Mouse (Mus musculus): ENCODE results near the gene Pgap3. TPM values are rescaled to one million over a fixed set of nuclear protein-coding genes. Genes with fewer than 3 reads are reported as not detected.
A peak's percentile ranks its signal among the peaks of the same experiment; 100 is the strongest.

Gene Pgap3
- polyA plus RNA-seq, 1 experiment from 2014 or later: 9.8 TPM

DNA sequence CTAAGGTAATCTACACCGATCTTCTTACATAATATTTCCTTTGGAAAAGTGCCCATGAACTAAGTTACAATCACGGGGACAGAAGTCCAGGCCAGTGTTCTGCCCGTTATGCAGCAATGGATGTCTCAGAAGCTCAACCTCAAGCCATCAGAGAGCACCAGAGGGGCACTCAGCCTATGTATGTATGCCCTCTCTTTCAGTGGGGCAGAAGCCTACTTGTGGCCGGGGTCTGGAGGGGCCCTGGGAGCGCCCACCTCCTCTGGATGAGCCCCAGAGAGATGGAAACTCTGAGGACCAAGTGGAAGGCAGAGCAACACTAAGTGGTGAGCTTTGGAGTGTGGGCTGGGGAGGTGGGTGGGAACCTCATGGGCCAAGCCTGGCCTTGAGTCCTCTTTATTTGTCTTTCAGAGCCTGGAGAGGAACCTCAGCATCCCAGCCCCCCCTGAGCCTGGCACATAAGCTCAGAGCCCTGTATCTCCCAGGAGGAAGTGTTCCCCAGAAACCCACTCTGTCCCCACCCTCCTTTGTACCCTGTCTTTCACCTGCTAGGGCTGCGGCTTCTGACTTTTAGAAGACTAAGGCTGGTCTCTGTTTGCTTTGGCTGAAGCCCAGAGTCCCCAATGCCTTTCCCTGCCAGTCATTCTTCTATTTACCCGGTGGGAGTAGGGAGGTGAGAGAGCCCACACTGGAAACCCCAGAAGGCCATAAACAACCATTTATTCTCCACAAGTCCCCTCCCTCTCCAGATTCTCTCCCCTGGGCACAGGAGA is 43.5 kb downstream of the Pgap3 start:
- Histone ChIP-seq H3K27ac (no peak overlapping the region), H3K4me1 (replicated peaks) (peaks cover 65% of the 10 kb centered on the region), H3K4me3 (peak overlapping the region; percentile 86; the same call in 1 of the 2 replicates), H3K27me3 (ENCODE audit: insufficient read depth, poor library complexity, severe bottlenecking) (peaks cover 54% of the 10 kb centered on the region), H3K9me3 (no peaks in the 10 kb centered on the region), H3K36me3 (no peaks in the 10 kb centered on the region)
- no peak for DNase-seq (ENCODE audit: low spot score)
- 78% methylated on average over 7 of the region's 7 CpGs for WGBS

DNA sequence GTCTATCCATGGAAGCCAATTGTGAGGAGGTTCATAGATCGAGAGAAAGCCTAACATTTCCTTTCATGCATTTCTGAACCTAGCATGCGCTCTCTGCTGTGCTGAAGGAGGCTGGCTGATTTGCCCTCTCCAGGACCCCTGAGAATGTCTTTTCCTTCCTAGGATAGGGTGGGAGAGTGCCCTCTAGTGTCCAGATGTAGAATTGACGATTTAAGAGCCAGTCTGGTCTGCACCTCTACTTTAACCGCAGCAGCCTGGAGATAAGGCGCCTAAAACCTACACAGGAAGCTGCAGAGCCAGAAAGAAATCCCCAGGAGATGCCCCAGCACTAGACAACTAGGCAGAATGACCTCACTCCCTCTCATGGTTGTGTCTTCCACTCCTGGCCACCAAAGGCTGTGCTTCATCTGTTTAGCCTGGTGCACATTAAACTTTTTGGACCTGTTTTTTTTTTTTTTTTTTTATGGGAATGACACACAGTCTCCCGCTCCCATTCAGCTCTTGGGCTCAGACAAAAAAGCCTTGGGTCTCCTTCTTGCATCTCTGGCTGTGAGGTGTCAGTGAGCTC is 44.5 kb downstream of the Pgap3 start:
- peaks cover 59% of the 10 kb centered on the region for H3K4me1 ChIP-seq (replicated peaks)
- 9% methylated on average over 6 of the region's 6 CpGs for WGBS
- DNase-seq (ENCODE audit: low spot score): peak; percentile 65
- H3K27me3 ChIP-seq (ENCODE audit: insufficient read depth, poor library complexity, severe bottlenecking): peaks cover 64% of the 10 kb centered on the region
- H3K4me3 ChIP-seq: no peak overlapping the region
- H3K9me3 ChIP-seq: no peaks in the 10 kb centered on the region
- no peaks in the 10 kb centered on the region for H3K36me3 ChIP-seq
- H3K27ac ChIP-seq: no peak overlapping the region

DNA sequence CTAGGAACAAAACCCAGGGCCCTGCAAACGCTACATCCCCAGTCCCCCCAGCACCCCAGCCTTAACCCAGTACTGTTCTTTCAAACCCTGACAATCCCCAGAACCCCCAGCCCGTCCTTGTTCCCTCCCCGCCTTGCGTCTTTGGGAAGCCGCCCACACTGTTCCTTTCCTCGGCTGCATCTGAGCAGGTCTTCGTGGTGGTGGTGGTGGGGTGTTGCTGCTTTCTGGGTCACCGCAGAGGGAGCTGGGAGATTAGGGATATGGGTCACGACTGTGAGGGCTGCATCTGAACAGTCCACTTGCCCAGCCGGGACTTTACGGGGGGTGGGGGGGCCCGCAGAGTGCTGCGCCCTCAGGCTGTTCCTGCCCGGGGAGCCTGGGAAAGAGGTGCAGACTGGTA is 45.8 kb downstream of the Pgap3 start:
- Histone ChIP-seq H3K4me3 (no peak overlapping the region), H3K4me1 (replicated peaks) (peaks cover 45% of the 10 kb centered on the region), H3K9me3 (no peaks in the 10 kb centered on the region), H3K27me3 (ENCODE audit: insufficient read depth, poor library complexity, severe bottlenecking) (peaks cover 78% of the 10 kb centered on the region), H3K27ac (no peak overlapping the region; the same call in 1 of the 2 replicates), H3K36me3 (no peaks in the 10 kb centered on the region)
- no peak for DNase-seq (ENCODE audit: low spot score)
- WGBS: 65% methylated on average over 14 of the region's 14 CpGs

DNA sequence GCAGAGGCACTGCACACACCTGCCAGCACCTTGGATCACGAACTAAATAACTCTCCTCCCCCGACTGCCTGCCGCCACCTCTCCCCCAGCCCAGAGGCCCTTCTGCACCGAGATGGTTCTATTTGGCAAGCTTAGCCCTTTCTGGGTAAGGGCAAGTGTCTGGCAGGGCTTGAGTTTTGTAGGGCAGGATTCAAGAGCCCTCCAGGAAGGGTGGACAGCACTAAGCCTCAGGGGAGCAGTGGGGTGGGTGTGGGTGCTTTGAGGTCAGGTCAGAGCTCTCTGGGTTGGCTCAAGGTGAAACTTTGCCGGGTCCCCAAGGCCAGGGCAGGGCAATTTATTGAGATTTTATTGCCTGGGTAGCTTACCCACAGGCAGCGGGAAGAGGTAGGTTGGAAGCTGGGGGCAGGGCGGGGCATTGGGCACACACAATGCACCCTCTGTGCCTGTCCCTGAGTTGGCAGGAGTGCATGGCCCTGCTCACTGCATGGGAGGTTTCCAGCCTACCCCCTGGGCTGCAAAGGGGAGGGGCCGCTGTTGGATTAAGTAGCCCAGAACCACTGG is 46.6 kb downstream of the Pgap3 start:
- 40% methylated on average over 8 of the region's 8 CpGs for WGBS
- Histone ChIP-seq H3K36me3 (no peaks in the 10 kb centered on the region), H3K4me1 (replicated peaks) (peaks cover 45% of the 10 kb centered on the region), H3K9me3 (no peaks in the 10 kb centered on the region), H3K4me3 (no peak overlapping the region), H3K27ac (no peak overlapping the region), H3K27me3 (ENCODE audit: insufficient read depth, poor library complexity, severe bottlenecking) (peaks cover 85% of the 10 kb centered on the region)
- DNase-seq (ENCODE audit: low spot score): no peak

DNA sequence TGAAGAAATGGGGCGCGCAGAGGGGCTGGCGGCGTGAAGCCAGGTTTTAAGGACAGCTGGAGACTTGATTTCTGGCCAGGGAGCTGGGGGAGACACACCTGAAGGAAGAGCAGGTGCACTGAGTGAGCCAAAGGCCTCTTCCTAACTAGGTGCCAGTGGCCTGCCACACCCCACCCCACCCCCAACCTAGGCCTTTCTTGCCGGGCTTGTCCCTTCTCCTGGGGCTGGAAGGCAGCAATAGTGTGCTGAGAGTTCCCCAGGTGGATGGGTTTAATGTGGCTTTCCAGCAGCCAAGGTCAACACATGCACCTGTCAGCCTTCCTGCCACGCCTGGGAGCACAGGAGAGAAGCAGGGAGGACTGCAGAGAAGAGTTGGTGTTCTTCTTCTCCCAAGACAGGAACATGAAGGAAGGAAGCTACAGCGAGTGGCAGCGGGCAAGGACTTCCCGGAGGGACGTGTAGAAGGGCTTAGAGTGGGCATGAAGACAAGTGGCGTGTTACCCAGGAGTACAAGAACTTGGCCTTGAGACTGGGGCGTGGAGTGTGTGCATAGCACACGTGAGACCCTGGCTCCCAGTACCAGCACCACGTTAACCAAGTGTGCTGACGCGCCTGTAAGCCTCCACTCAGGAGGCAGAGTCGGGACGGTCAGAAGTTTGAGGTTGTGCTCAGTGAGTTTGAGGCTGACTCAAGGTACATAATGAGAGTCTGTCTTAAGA is 47.9 kb downstream of the Pgap3 start:
- no peak for DNase-seq (ENCODE audit: low spot score)
- H3K4me3 ChIP-seq: no peak overlapping the region
- H3K36me3 ChIP-seq: no peaks in the 10 kb centered on the region
- H3K27me3 ChIP-seq (ENCODE audit: insufficient read depth, poor library complexity, severe bottlenecking): peaks cover 97% of the 10 kb centered on the region
- WGBS: 81% methylated on average over 18 of the region's 18 CpGs
- H3K27ac ChIP-seq: no peak overlapping the region
- no peaks in the 10 kb centered on the region for H3K9me3 ChIP-seq
- H3K4me1 ChIP-seq (replicated peaks): peaks cover 51% of the 10 kb centered on the region

DNA sequence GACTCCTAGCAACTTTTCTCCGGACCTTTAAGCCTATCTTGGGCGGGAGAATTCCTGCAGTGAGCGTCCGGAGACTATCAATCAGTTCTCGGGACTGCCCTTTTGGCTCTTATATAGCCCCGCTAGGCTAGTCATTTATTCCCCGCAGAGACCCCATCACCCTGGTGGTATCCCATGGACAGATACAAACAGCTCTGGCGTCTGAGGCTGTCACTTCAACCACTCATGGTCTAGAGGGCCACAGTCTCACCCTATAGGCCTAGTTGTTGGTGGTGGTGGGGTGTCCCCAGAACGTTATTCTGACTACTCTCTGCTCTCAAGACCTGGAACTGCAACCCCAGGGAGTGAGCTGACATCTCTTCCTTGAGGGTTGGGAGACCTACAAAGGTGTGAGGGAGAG is 51.0 kb downstream of the Pgap3 start:
- peaks cover 100% of the 10 kb centered on the region for H3K27me3 ChIP-seq (ENCODE audit: insufficient read depth, poor library complexity, severe bottlenecking)
- H3K4me3 ChIP-seq: peak overlapping the region; percentile 64
- no peaks in the 10 kb centered on the region for H3K36me3 ChIP-seq
- no peak for DNase-seq (ENCODE audit: low spot score)
- WGBS: 1% methylated on average over 9 of the region's 9 CpGs
- no peaks in the 10 kb centered on the region for H3K9me3 ChIP-seq
- H3K27ac ChIP-seq: no peak overlapping the region
- H3K4me1 ChIP-seq (replicated peaks): peaks cover 48% of the 10 kb centered on the region

DNA sequence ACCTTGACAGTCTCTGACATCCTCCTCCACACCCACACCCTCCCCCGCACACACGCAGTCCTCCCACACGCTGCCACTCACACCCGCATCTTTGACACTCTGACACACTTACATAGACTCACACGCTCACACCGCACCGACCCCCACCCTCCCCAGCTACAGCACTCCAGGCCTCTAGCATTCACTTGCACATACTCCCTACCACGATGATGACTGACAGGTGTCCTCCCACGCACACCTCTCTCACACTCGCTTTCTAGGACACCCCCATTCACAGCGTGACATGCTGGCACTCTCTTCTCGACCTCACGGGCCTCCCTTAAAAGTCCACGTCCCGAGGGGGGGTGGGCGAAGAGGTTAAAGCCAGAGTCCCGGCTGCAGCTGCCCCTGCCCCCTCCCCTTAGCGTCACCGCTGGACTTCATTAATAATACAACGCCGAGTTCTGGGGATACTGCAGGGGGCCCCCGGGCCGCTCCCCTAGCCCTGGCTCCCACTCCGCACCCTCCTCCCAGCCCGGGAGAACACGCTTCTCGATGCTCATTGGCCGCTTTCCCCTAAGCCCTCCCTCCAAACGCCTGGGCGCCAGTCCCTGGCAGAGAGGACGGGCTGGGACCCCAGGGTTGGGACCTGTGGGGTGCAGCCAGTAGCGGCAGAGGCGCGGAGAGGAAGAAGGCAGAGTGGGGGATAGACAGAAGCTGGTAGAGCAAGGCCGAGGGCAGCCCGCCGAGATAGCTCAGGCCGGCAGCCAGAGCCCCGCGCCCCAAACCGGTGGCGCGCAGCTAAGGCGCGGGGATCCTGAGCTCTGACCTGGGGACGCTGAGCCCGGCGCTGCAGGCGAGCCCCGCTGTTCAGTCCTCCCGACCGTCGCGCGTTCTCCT is 52.0 kb downstream of the Pgap3 start, which contains the start of gene Ppp1r1b:
Gene Ppp1r1b, plus strand, starts transcription at position 322 of the 879 bp plus-strand sequence.
- peaks cover 43% of the 10 kb centered on the region for H3K4me1 ChIP-seq (replicated peaks)
- peaks cover 100% of the 10 kb centered on the region for H3K27me3 ChIP-seq (ENCODE audit: insufficient read depth, poor library complexity, severe bottlenecking)
- DNase-seq (ENCODE audit: low spot score): peak; percentile 49
- H3K36me3 ChIP-seq: no peaks in the 10 kb centered on the region
- peak within 1 kb of the TSS; percentile 9; the same call in 1 of the 2 replicates for H3K27ac ChIP-seq
- no peaks in the 10 kb centered on the region for H3K9me3 ChIP-seq
- under 1% methylated on average over 55 of the region's 55 CpGs for WGBS
- H3K4me3 ChIP-seq: peak within 1 kb of the TSS; percentile 64

DNA sequence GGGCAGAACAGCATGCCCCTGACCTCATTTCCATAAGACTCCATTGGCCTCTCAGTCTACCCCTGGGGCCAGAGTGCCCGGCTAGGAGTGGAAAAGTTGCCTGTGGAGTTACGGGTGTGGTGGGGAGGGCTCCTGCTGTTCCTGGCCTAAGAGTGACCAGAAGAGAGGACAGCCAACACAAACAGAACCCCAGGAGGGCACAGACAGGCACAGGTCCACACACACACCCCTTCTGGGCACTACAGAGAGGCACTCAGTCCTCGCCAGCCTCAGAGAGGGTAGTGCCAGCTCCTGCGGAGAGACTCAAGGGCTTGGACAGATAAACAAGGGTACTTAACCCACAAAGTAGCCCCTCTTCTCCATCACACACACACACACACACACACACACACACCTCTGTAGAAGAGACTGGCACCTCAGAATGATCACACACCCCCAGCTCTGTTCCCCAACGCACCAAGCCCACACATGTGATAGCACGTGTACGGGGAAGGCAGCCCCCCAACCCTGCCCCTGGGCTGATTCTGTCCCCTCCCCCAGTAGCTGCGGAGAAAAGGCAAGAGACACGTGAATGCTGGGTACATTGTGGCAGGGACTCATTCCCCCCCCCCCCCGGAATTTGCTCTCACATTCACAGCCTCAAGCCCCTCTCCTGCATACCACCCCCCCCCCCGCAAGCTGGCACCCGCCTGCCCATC is 52.8 kb downstream of the Pgap3 start:
- no peak for DNase-seq (ENCODE audit: low spot score)
- H3K27ac ChIP-seq: no peak overlapping the region
- no peaks in the 10 kb centered on the region for H3K36me3 ChIP-seq
- no peaks in the 10 kb centered on the region for H3K9me3 ChIP-seq
- WGBS: under 1% methylated on average over 12 of the region's 12 CpGs
- H3K27me3 ChIP-seq (ENCODE audit: insufficient read depth, poor library complexity, severe bottlenecking): peaks cover 100% of the 10 kb centered on the region
- peak overlapping the region; percentile 64 for H3K4me3 ChIP-seq
- peaks cover 43% of the 10 kb centered on the region for H3K4me1 ChIP-seq (replicated peaks)

DNA sequence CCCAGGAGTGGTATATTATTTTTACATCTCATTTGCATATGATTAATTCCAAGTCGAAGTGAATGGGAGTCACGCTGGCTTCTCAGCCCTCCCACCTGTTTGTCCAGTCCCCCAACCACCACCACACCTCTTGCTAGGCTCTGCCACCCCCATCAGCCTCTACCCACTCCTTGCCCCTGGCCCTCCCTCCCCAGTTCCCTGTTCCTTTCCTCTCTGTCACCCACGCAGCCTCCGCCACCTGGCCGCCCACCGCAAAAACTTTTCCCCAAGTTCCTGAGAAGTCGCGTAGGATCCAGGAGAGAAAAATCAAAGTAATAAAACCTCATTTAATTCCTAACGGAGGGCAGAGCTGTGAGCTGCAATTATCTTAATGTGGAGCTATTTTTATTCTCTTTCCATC is 54.1 kb downstream of the Pgap3 start:
- peaks cover 100% of the 10 kb centered on the region for H3K27me3 ChIP-seq (ENCODE audit: insufficient read depth, poor library complexity, severe bottlenecking)
- 8% methylated on average over 9 of the region's 9 CpGs for WGBS
- peaks cover 49% of the 10 kb centered on the region for H3K4me1 ChIP-seq (replicated peaks)

DNA sequence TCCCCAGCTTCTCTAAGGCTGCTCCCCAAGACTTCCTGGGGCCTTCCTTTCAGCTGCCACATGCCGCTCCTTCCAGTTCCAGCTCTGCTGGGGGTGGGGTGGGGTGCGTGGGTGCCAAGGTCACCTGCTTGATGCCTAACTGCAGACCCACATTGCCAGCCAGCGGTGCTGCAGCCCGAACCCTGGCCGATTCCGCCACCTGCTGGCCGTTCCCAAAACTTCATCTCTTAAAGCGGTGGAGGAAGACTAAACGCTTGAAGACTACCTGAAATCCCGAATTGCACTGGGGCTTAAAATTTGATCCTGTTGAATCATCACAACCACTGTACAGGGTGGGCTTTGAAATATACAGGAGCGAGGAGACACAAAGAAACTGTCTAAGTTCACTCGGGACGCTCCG is 55.0 kb downstream of the Pgap3 start:
- WGBS: 2% methylated on average over 14 of the region's 14 CpGs
- Histone ChIP-seq H3K36me3 (no peaks in the 10 kb centered on the region), H3K4me3 (peak overlapping the region; percentile 36), H3K4me1 (replicated peaks) (peaks cover 49% of the 10 kb centered on the region), H3K27ac (no peak overlapping the region), H3K9me3 (no peaks in the 10 kb centered on the region), H3K27me3 (ENCODE audit: insufficient read depth, poor library complexity, severe bottlenecking) (peaks cover 99% of the 10 kb centered on the region)
- peak; percentile 82 for DNase-seq (ENCODE audit: low spot score)

More for the DNA sequence above, 54.1 kb downstream of the Pgap3 start:
- Histone ChIP-seq H3K36me3 (no peaks in the 10 kb centered on the region), H3K27ac (no peak overlapping the region), H3K9me3 (no peaks in the 10 kb centered on the region), H3K4me3 (no peak overlapping the region)
- DNase-seq (ENCODE audit: low spot score): no peak

DNA sequence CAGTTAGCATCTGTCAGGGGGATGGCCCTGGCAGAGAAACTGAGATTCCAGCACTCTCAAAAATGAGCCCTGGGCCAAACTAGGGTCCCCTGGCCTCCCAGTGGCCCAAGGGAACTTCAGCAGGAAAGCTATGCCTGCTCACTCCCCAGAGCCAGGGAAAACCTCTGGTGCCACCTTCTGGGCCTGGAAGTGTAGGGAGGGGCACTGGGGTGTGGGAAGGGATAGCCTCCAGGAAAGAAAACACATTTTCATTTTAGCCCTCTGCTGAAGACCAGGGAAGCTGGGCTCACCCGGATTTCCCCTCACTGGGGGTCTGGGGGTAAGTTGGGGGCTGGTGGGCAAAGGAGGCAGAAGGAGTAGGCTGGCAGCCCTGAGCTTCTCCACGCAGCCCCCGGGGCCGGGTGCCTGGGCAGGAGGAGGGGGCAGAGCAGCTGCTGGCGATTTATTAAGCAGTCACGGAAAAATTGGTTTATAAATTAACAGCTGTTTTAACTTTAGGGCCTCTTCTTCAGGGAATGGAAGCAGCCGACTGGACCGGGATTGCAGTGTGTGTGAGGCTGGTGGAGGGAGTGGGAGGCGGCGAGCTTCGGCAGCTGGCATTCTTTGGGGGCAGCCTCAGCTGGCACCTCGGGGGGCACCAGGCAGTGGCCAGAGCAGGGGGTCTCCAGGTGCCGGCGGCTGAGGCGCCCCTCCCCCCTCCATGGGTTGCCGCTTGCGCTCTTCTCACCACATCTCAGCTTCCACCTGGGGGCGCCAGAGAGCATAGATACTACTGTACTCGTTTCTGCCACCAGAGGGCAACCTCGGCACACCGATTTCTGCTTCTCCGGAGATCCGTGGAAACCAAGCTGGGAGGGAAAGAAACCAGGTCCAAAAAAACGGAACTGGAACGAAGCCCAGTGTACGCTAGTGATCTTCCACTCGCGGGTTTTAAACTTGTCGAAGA is 58.0 kb downstream of the Pgap3 start:
- H3K4me1 ChIP-seq (replicated peaks): peaks cover 47% of the 10 kb centered on the region
- peak; percentile 93 for DNase-seq (ENCODE audit: low spot score)
- H3K9me3 ChIP-seq: no peaks in the 10 kb centered on the region
- no peak overlapping the region for H3K27ac ChIP-seq
- H3K27me3 ChIP-seq (ENCODE audit: insufficient read depth, poor library complexity, severe bottlenecking): peaks cover 99% of the 10 kb centered on the region
- peak overlapping the region; percentile 29 for H3K4me3 ChIP-seq
- WGBS: 2% methylated on average over 29 of the region's 29 CpGs
- no peaks in the 10 kb centered on the region for H3K36me3 ChIP-seq
